Mouse (Mus musculus) midbrain, embryonic 12.5 days (tissue): ENCODE results near the gene Phip. TPM values are rescaled to one million over a fixed set of nuclear protein-coding genes. Genes with fewer than 3 reads are reported as not detected.

Experiments used
- ATAC-seq: fragments of 200-750 bp; cut with Nextera tagmentation; 2 replicates; pipeline ENCODE4 v1.8.0; 2017; ENCODE audit warnings: low read depth, moderate TSS enrichment, moderate library complexity; ENCODE audit not compliant: low FRiP score
- H3K27ac ChIP-seq: fragments of 300-500 bp; sonication (generic); replicated peaks from 2 replicates; pipeline ENCODE4 v1.5.1; 2016; ENCODE audit warnings: mild to moderate bottlenecking
- H3K27me3 ChIP-seq: fragments of 300-500 bp; sonication (generic); 2 replicates; pipeline ENCODE4 v1.6.1; 2016; ENCODE audit warnings: mild to moderate bottlenecking
- H3K36me3 ChIP-seq: fragments of 300-500 bp; sonication (generic); 2 replicates; pipeline ENCODE4 v1.6.1; 2016
- H3K4me1 ChIP-seq: fragments of 300-500 bp; sonication (generic); 2 replicates; pipeline ENCODE4 v1.6.1; 2016
- H3K4me2 ChIP-seq: fragments of 300-500 bp; sonication (generic); replicated peaks from 2 replicates; pipeline ENCODE4 v1.6.1; 2016; ENCODE audit warnings: mild to moderate bottlenecking, moderate library complexity
- H3K4me3 ChIP-seq: fragments of 300-500 bp; sonication (generic); 2 replicates; pipeline ENCODE4 v1.5.1; 2016; ENCODE audit warnings: mild to moderate bottlenecking
- H3K9ac ChIP-seq: fragments of 300-500 bp; sonication (generic); replicated peaks from 2 replicates; pipeline ENCODE4 v1.6.1; 2016; ENCODE audit warnings: mild to moderate bottlenecking, moderate library complexity
- H3K9me3 ChIP-seq: fragments of 300-500 bp; sonication (generic); 2 replicates; pipeline ENCODE4 v1.6.1; 2016; ENCODE audit warnings: mild to moderate bottlenecking
- WGBS: fragments of 180-500 bp; shearing (Covaris S2); methylation state at CpG from one replicate; pipeline ENCODE4 v1.1.7; 2016; 5-methylcytosine and 5-hydroxymethylcytosine counted together
- polyA plus RNA-seq: library from polyadenylated mRNA; unstranded; fragments of >200 nt; fragmentation: Nextera tagmentation; extraction: Ambion mirVana; gene quantifications from 2 replicates; pipeline ENCODE4 v1.2.1, GENCODE M21; 2016

Phip gene
- polyA plus RNA-seq, 1 experiment from 2014 or later: 153 TPM

DNA sequence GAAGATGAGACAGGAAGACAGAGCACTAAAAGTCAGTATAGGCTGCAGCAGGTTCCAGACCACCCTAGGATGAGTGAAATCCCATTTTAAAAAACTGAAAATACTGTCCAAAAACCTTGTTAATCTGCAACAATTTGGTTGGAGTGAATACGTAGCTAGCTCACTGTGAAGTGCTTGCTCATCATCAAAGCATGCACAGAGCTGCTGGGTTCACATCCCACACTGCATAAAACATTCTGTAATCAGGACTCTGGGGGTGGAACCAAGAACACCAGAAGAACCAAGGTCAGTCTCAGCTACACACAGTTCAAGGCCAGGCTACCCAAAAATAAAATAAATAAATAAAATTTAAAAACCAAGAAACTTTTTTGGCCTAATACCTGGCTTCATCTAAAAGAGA, 3.9 kb downstream of the Phip start:
- Histone ChIP-seq H3K27ac (no peak overlapping the region), H3K4me3 (no peak overlapping the region), H3K36me3 (no peaks in the 10 kb centered on the region), H3K27me3 (no peaks in the 10 kb centered on the region), H3K9me3 (no peaks in the 10 kb centered on the region), H3K4me2 (peak overlapping the region; percentile 6; the same call in 1 of the 2 replicates), H3K9ac (no peak overlapping the region), H3K4me1 (peaks cover 15% of the 10 kb centered on the region)
- 49% methylated on average over 1 of the region's 1 CpGs for WGBS
- no peak for ATAC-seq

DNA sequence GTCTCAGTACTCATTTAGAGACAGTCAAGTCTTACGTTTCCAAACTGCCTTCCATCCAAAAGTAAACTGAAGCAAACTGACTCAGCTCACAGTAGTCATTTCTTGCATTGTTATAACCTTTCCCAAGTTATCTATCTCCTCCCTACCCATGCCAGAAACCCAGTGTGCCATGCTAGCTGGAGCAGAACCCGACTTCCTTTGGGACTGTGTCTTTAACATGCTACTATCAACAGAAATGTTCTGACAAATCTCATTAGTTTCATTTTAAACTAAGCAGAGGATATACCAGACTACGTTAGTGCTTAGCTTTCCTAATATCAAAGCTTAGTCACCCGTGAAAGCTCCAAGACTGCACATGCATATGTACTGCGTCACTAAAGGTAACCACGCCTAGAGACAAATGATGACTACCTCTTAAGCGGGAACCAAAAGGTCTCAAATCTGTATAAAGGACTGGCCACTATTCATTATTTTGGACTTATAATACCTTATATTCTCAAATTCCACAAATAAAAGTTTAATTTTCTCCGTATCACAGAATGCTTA, 8.2 kb downstream of the Phip start:
- Histone ChIP-seq H3K27ac (no peak overlapping the region), H3K4me1 (peaks cover 8% of the 10 kb centered on the region), H3K36me3 (peaks cover 4% of the 10 kb centered on the region; the same call in 1 of the 2 replicates), H3K4me2 (no peak overlapping the region), H3K27me3 (no peaks in the 10 kb centered on the region), H3K4me3 (no peak overlapping the region), H3K9ac (no peak overlapping the region), H3K9me3 (no peaks in the 10 kb centered on the region)
- ATAC-seq: no peak
- WGBS: 81% methylated on average over 8 of the region's 8 CpGs

DNA sequence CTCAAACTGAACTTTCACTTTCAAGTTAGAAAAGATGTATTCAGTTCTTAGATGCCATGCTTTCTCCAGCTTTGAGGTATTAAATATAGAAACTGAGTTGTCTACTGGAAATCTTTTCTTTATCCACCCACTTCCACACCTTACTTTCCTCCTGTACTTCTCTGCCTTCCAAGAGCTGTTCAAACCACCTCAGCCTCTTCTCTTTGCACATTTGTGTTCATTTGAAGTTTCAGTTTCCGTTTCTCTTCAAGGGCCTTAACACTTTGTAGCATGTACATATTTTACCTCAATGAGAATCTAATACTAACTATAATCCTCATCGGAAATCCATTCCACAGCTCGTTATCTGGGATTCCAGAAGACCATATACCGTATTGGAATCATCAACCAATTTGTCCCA, 11.3 kb downstream of the Phip start:
- no peaks in the 10 kb centered on the region for H3K4me1 ChIP-seq
- peaks cover 9% of the 10 kb centered on the region for H3K36me3 ChIP-seq

DNA sequence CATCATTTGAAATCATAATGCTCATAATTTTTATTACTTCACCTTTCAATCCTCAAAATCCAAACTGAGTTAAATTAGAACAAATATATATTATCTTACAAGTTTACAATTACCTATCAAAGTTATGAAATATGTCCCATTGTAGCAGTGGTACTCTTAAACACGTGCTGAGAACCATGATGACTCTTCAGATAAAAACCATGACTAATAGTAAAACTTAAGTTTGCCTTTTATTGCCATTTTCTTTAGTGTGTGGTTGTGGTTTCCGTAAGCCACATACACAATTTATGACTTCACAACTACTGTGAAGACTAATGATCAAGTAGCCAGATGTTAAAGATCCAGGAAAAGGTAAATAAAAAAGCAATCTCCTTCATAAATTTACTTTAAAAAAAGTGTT, 14.0 kb downstream of the Phip start:
- Histone ChIP-seq H3K4me3 (no peak overlapping the region), H3K9me3 (no peaks in the 10 kb centered on the region), H3K4me1 (no peaks in the 10 kb centered on the region), H3K27me3 (no peaks in the 10 kb centered on the region), H3K36me3 (peaks cover 18% of the 10 kb centered on the region), H3K9ac (no peak overlapping the region), H3K27ac (no peak overlapping the region), H3K4me2 (no peak overlapping the region)
- no peak for ATAC-seq
- 94% methylated on average over 2 of the region's 2 CpGs for WGBS

More for the DNA sequence above, 11.3 kb downstream of the Phip start:
- Histone ChIP-seq H3K9ac (no peak overlapping the region), H3K27me3 (no peaks in the 10 kb centered on the region), H3K4me2 (no peak overlapping the region), H3K27ac (no peak overlapping the region), H3K9me3 (no peaks in the 10 kb centered on the region), H3K4me3 (no peak overlapping the region)
- 94% methylated on average over 4 of the region's 4 CpGs for WGBS
- ATAC-seq: no peak

DNA sequence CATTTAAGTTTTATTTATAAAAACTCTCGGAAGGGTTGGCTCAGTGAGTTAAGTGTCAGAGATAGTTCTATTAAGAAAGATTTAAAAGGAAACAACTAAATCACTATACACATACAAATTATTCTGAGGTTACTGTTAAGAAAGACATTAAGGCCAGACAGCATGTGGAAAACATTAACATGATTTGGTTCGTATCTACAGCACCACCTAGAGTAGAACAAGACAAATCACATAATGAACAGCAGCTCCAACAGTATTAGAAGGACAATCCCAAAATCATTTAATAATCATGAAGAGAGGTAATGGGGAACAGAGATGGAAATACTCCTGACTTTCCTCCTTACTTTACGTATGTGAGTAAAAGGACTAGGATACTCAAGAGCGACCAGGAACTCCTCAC, 20.0 kb downstream of the Phip start:
- Histone ChIP-seq H3K9ac (no peak overlapping the region), H3K9me3 (no peaks in the 10 kb centered on the region), H3K36me3 (peaks cover 34% of the 10 kb centered on the region), H3K4me1 (0 out of 2 replicates have a peak, but pooled peaks cover 2% of the 10 kb centered on the region), H3K4me3 (no peak overlapping the region), H3K27ac (no peak overlapping the region), H3K4me2 (no peak overlapping the region), H3K27me3 (no peaks in the 10 kb centered on the region)
- WGBS: 83% methylated on average over 4 of the region's 4 CpGs
- ATAC-seq: no peak

DNA sequence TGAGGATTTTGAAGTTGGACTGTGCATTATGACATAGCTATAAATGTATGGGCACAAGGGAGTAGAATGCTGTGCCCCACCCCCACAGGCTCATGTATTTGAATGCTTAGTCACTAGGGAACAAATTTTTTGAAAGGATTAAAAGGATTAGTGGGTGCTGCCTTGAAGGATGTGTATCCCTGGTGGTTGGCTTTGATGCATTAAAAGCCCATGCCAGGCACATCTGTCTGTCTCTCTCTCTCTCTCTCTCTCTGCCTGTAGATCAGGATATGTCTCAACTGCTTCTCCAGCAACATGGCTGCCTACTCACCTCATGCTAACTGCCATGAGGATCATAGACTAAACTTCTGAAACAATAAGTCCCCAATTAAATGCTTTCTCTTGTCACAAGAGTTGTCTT, 23.0 kb downstream of the Phip start:
- no peaks in the 10 kb centered on the region for H3K27me3 ChIP-seq
- ATAC-seq: no peak
- no peak overlapping the region for H3K4me2 ChIP-seq
- no peak overlapping the region for H3K4me3 ChIP-seq
- 0 out of 2 replicates have a peak, but pooled peaks cover 2% of the 10 kb centered on the region for H3K4me1 ChIP-seq
- no peaks in the 10 kb centered on the region for H3K9me3 ChIP-seq
- H3K36me3 ChIP-seq: peaks cover 24% of the 10 kb centered on the region
- no peak overlapping the region for H3K27ac ChIP-seq
- H3K9ac ChIP-seq: no peak overlapping the region

DNA sequence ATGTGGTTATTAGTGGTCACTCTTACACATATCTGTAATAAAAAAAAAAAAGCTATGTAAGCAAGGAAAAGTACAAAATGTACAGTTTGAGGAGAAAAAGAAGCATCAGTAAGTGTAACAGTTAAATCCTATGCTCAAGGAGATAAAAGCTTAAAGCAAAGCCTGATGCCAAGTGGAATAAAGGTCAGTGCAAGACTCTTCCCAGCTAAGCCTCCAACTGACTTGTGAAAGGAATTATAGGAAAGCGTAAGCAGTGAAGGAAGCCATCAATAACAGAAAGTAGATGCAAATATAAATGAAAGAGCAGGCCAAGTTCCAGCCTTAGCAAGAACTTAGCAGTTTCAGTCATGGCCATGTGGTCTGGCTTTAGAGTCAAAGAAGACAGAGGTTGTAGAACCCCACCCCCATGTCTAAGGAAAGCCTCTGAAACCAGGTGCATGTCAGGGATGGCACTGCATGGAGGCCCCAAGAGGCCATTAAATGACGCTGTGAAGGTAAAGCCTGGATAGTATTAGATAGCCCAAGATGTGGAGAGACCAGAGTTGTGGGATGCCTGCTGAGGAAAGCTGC, 23.8 kb downstream of the Phip start:
- no peak for ATAC-seq
- Histone ChIP-seq H3K4me3 (no peak overlapping the region), H3K36me3 (peaks cover 19% of the 10 kb centered on the region), H3K27me3 (no peaks in the 10 kb centered on the region), H3K9me3 (no peaks in the 10 kb centered on the region), H3K27ac (no peak overlapping the region), H3K9ac (no peak overlapping the region), H3K4me1 (0 out of 2 replicates have a peak, but pooled peaks cover 2% of the 10 kb centered on the region), H3K4me2 (no peak overlapping the region)
- 95% methylated on average over 2 of the region's 2 CpGs for WGBS

DNA sequence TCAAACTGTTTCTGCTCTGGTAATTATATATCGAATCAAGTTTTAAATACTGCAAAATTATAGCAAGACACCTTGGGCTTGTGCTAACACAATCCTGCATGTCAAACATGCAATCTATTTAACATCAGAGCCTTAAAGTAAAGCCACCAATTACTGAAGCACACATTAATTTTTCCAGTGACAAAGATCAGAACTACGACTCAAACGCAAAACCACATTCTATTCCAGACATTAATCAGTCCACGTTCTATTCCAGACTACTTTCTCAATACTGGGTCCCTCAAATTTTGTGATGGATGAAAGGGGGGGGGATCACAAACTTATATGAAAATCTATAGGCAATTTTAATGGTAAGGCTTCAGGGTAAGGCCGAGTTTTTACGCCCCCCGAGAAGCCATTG, 68.1 kb downstream of the Phip start:
- Histone ChIP-seq H3K4me2 (no peak overlapping the region), H3K9me3 (no peaks in the 10 kb centered on the region), H3K27me3 (no peaks in the 10 kb centered on the region), H3K4me3 (no peak overlapping the region), H3K4me1 (no peaks in the 10 kb centered on the region), H3K36me3 (peaks cover 51% of the 10 kb centered on the region), H3K9ac (no peak overlapping the region), H3K27ac (no peak overlapping the region)
- 94% methylated on average over 7 of the region's 7 CpGs for WGBS
- ATAC-seq: no peak

DNA sequence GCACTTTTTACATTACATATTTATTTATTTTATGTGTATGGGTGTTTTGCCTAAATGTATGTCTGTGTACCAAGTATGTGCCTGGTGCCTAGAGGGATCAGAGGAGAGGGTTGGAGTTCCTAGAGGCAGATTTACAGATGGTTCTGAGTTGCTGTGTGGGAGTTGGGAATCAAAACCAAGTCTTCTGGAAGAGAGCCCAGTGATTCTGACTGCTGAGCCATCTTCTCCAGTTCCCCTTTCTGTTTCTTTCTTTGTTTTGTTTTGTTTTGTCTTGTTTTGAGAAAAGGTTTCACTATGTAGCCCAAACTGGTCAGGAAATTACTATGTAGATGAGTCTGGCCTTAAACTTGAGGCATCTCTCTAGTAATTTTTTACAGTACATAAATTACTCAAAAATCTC, 86.7 kb downstream of the Phip start:
- peaks cover 53% of the 10 kb centered on the region for H3K36me3 ChIP-seq
- no peaks in the 10 kb centered on the region for H3K27me3 ChIP-seq
- H3K4me1 ChIP-seq: no peaks in the 10 kb centered on the region
- H3K9me3 ChIP-seq: no peaks in the 10 kb centered on the region
- no peak overlapping the region for H3K4me3 ChIP-seq
- H3K4me2 ChIP-seq: no peak overlapping the region
- H3K27ac ChIP-seq: no peak overlapping the region
- H3K9ac ChIP-seq: no peak overlapping the region
- ATAC-seq: no peak

DNA sequence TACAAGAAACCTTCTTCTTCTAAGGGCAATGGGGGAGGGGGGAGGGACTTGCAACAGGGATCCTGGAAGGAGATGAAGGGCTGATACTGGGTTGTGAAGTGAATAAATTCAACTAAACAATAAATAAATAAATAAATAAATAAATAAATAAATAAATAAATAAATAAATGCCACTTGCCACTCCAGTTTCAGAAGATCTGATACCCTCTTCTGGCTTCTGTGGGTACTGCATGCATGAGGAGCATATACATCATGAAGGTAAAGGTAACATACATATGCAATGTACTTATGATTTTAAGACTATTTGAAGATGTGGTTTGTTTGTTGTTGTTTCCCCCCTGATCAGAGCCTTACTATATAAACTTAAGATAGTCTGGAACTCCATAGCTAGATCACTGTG, 91.1 kb downstream of the Phip start:
- peaks cover 64% of the 10 kb centered on the region for H3K36me3 ChIP-seq
- no peaks in the 10 kb centered on the region for H3K27me3 ChIP-seq
- H3K4me1 ChIP-seq: no peaks in the 10 kb centered on the region
- no peak overlapping the region for H3K4me3 ChIP-seq
- no peak overlapping the region for H3K4me2 ChIP-seq
- no peak overlapping the region for H3K9ac ChIP-seq
- ATAC-seq: no peak
- H3K9me3 ChIP-seq: no peaks in the 10 kb centered on the region
- H3K27ac ChIP-seq: no peak overlapping the region

DNA sequence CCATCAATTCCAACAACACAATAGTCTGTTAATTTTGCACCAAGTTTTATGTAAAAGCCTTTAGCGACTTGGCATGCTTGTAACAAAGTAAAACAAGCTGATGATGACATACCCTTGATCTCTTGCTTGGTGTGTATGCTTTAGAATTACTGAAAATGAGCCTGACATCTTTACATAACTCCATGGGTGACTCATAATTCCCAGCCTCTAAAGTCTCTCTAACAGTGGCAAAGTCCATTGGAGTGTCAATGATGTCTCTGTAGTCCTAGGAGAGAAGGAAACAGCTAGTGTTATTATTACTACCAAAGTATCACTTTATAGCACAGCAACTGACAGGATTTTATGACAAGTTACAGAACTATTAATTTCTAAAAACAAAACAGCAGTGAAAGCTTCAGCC, 98.2 kb downstream of the Phip start:
- ATAC-seq: no peak
- no peaks in the 10 kb centered on the region for H3K4me1 ChIP-seq
- H3K27ac ChIP-seq: no peak overlapping the region
- H3K4me2 ChIP-seq: no peak overlapping the region
- H3K27me3 ChIP-seq: no peaks in the 10 kb centered on the region
- WGBS: 98% methylated on average over 1 of the region's 1 CpGs
- no peak overlapping the region for H3K9ac ChIP-seq
- no peaks in the 10 kb centered on the region for H3K9me3 ChIP-seq
- peaks cover 67% of the 10 kb centered on the region for H3K36me3 ChIP-seq
- no peak overlapping the region for H3K4me3 ChIP-seq

DNA sequence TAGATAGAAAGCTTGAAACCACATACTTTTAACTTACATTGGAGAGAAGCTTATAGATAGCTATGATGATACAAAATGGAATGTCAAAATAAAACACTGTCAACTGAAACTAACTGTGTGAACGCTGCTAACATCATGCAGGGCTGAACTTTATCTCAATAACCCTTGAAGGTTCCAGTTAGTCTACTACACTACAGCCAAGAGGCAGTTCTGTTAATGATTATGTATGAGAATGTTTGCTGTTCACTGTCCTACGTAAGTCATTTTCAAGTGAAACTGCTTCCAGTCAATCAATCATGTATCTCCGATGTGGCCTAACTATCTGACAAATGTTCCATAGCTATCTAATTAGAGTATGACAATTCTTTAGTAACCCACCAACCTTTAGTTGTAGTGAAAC, 107.6 kb downstream of the Phip start:
- no peaks in the 10 kb centered on the region for H3K27me3 ChIP-seq
- no peaks in the 10 kb centered on the region for H3K4me1 ChIP-seq
- WGBS: 91% methylated on average over 3 of the region's 3 CpGs
- H3K9me3 ChIP-seq: no peaks in the 10 kb centered on the region
- no peak overlapping the region for H3K27ac ChIP-seq
- ATAC-seq: no peak
- no peak overlapping the region for H3K4me2 ChIP-seq
- H3K36me3 ChIP-seq: peaks cover 25% of the 10 kb centered on the region
- H3K4me3 ChIP-seq: no peak overlapping the region
- H3K9ac ChIP-seq: no peak overlapping the region

DNA sequence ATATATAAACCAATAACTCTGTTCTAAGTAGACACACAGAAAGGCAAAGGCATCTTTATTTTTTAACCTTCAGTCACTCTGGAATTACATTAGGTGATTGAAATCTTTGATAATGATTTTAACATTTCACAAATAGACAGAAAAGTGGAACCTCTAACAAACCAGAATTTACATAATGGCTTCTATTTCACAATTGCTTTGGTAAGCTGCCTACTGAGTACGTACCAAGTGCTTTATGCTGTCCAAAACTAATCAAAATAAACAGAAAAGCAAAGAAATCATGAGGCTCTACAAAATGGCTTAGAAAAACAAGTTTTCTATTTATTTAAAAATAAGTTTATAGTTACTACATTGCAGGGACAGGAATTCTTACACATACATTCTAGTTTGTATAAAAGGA, 109.2 kb downstream of the Phip start:
- 95% methylated on average over 1 of the region's 1 CpGs for WGBS

More for the DNA sequence above, 109.2 kb downstream of the Phip start:
- no peak overlapping the region for H3K27ac ChIP-seq
- no peak overlapping the region for H3K4me3 ChIP-seq
- no peak overlapping the region for H3K9ac ChIP-seq
- ATAC-seq: no peak
- H3K4me2 ChIP-seq: no peak overlapping the region
- peaks cover 15% of the 10 kb centered on the region for H3K36me3 ChIP-seq
- H3K27me3 ChIP-seq: no peaks in the 10 kb centered on the region
- H3K9me3 ChIP-seq: no peaks in the 10 kb centered on the region
- H3K4me1 ChIP-seq: no peaks in the 10 kb centered on the region
